Mouse (Mus musculus) liver, postnatal 0 days (tissue): ENCODE measurements around the gene Shoc2.

Experiments used
- CTCF ChIP-seq: sonication (generic); IDR thresholded peaks from 2 replicates; pipeline ENCODE4 v1.5.1; 2016; ENCODE audit warnings: antibody characterized with exemption, low read depth
- EP300 ChIP-seq: IDR thresholded peaks from 2 replicates; pipeline ENCODE4 v1.6.1; 2016; ENCODE audit warnings: antibody characterized with exemption, low read depth, mild to moderate bottlenecking

DNA sequence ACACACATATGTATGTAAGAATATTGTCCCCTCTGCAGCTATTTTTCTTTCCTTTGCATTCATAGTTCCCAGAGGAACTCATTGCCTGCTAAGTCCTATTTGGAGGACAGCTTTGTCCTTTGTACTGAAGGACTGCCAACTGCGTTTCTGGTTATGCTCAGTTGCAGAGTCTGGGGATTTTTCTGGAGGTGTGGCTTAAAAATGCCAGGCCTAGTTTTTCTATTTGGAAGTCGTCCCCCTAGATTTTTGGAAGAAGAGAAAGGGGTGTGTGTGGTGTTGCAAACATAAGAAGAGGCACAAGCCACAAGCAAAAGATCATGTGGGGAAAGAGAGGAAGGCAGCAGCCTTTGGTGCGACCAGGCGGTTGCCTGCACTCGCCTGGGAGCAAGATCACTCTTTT is 46.1 kb upstream of the Shoc2 start:
- TF ChIP-seq CTCF (no peak), EP300 (no peak)
